Mouse (Mus musculus): ENCODE measurements around the gene BC049715.

DNA sequence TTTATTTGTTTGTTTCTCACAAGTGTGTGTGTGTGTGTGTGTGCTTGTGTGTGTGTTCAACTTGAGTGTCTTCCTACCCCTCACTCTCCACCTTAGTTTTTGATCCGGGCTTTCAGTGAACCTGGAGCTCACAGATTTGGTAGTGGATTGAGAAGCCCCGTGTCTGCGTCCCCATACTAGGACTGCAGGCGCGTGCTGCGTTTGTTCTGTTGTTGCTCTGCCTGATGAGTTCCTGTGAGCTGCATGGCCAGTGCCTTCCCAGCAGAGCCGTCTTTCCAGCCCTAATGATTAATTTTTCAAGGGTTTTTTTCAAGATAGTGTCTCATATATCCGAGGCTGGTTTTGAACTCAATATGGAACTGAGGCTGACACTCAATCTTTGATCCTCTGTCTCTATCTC lies 31.0 kb downstream of the BC049715 start:
- TF ChIP-seq GATA1 (IDR thresholded peaks at IDR 0.05; ENCODE audit: borderline replicate concordance, low read length) (no peak), FLI1 (IDR thresholded peaks at IDR 0.05; ENCODE audit: low read length) (no peak)
